Mouse (Mus musculus) heart, postnatal 4 days (tissue): ENCODE data around the gene Wdr70. TPM values are rescaled to one million over a fixed set of nuclear protein-coding genes. Genes with fewer than 3 reads are reported as not detected.
A peak's percentile ranks its signal among the peaks of the same experiment; 100 is the strongest.

Experiments
- DNase-seq: peaks from one replicate; pipeline ENCODE4 v3.0.0; 2021
- microRNA-seq, 2 experiments: library from miRNA; unstranded; fragments of <30 nt; microRNA quantifications; one replicate each; pipeline ENCODE4 v1.2.0; 2021 to 2022
- total RNA-seq, 2 experiments: library from RNA; stranded (reverse); gene quantifications; 2 replicates each; pipeline ENCODE4 v1.2.3; 2021

The Wdr70 gene
- total RNA-seq, 2 experiments from 2014 or later = 22.6 to 22.9 TPM

DNA sequence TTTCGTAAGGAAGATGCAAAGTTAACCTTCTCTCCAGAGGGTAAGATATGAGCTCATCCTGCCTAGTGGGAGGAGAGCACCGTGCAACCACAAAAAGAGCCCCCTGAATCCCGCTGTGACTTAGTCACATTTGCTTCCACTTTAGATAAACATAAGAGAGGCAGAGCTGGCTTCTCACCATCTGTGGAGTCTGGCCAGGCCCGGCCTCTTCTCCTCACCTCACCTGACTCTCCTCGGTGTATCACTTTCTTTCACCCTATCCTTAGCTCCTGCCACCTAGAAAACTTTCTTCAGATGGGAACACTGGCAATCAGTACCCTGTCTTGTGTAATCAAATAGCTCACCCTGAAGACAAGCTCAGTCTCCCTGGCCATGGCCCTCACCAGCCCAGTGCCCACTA is 240.2 kb downstream of the Wdr70 start:
- DNase-seq = no peak

GRCm38 (mm10) chr15:7857418-7857817 is 241.6 kb downstream of the Wdr70 start:
- peak; percentile 64 for DNase-seq

- no peak for DNase-seq
Measured at GRCm38 (mm10) chr15:7842398-7842797, 256.6 kb downstream of the Wdr70 start.

DNA sequence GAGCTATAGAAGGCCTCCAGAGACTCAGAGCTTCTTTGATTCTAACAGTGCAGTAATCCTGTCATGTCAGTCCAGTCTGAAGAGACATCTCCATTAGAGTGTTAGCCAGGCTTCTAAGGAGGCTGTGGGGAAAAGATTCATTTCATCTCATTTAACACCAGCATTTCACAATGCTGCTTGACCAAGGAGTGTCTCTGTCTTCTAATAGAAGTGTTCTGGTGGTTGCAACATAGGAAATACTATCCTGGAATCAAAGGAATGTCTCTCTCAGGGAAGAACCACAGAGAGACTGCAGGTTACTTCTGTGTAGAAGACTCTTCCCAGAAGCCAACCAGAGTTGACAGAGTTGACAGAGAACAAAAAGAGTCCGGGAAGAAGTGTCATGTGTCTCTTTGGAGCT is 257.3 kb downstream of the Wdr70 start:
- no peak for DNase-seq

DNA sequence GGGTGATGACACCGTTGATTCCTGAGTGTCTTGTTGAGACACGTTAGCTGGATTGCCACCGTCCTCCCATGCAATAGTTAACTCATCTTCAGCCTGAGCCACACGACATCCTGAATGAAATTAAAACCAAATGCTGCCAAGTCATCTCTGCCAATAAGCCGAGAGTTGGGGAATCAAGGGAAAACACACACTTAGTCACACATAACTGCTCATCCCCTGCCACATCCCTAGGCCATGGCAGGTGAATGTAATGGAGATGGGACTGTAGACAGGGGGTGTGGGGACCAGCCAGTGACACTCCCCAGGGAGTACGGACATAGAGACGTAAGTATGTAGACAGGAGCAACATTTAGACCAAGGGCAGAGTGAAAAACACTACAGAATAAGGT is 260.1 kb downstream of the Wdr70 start:
- no peak for DNase-seq

- DNase-seq = no peak
Measured at GRCm38 (mm10) chr15:7838060-7838920, 260.7 kb downstream of the Wdr70 start.

DNA sequence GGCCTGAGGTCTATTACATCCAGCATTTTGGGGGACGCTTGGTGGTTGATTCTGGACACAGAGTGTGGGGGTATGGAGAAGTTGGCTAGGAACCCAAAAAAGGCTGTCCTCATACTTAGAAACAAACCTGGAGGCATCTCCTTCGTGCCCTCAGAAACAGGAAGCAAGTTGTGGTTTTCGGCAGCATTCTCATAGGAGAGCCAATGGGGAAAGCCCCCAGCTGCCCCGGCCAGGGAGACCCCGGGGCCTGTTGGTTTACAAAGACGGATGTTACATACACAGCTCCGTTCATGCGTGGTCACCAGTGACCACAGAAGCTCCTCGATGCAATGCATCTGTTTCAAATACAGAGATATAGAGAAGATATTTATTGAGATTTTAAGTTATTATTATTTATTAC is 263.6 kb downstream of the Wdr70 start:
- no peak for DNase-seq

DNA sequence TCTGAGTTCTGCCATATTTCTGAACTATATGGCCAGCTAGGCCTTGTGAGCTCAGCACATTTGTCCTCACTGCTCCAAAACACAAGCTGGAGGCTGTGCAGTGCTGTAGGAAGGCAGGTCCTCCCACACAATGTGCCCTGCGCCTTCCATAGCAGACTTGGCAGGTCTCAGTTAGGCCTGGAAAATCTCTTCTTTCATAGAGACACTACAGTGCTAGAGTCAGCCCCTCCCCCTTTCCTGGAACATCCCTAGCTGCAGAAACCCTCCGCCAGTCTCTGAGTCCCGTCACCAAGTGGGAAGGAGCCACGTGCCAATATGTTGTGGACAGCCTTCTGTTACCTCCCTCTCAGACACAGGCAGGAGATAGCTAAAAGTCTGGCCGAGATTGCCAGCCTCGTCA is 273.5 kb downstream of the Wdr70 start:
- no peak for DNase-seq

- DNase-seq = peak; percentile 26
Measured at GRCm38 (mm10) chr15:7823886-7824285, 275.1 kb downstream of the Wdr70 start.

Small RNAs within 50 kb of the gene (microRNA-seq; reads per million reads assigned to microRNA genes)
- gene Gm27529 = 0 reads per million in 2 experiments

Other genes with a start within 250 kb of the Wdr70 start
- 10 to 100 TPM; 29.8 to 30.4 TPM for gene Nup155, start 10.1 kb upstream of the Wdr70 start, total RNA-seq
- gene Cplane1, start 69.9 kb upstream of the Wdr70 start, total RNA-seq = 10 to 100 TPM in 1 of 2 experiments, 1 to 10 TPM in 1; 8.6 to 10.1 TPM